Mouse (Mus musculus) lung, embryonic 14.5 days (tissue): ENCODE measurements around the gene Rab27a. TPM values are rescaled to one million over a fixed set of nuclear protein-coding genes. Genes with fewer than 3 reads are reported as not detected.
"Not testable (repeated sequence)": the region's sequence is repeated elsewhere in the genome, so short reads cannot be mapped to it uniquely, and the experiment has no call there.

ENCODE experiments used
- ATAC-seq: fragments of 200-750 bp; cut with Nextera tagmentation; 2 replicates; pipeline ENCODE4 v1.8.0; 2017; ENCODE audit warnings: mild to moderate bottlenecking, moderate TSS enrichment, moderate library complexity; ENCODE audit not compliant: insufficient read depth
- DNase-seq: peaks from one replicate; pipeline ENCODE4 v3.0.0-alpha.2; 2015
- H3K27ac ChIP-seq: fragments of 300-500 bp; sonication (generic); 2 replicates; pipeline ENCODE4 v1.5.1; 2014; ENCODE audit warnings: low read depth, mild to moderate bottlenecking, moderate library complexity
- H3K27me3 ChIP-seq: fragments of 300-500 bp; sonication (generic); 2 replicates; pipeline ENCODE4 v1.6.1; 2014; ENCODE audit warnings: low read length, control low read depth; ENCODE audit not compliant: insufficient read depth
- H3K36me3 ChIP-seq: fragments of 300-500 bp; sonication (generic); 2 replicates; pipeline ENCODE4 v1.6.1; 2014; ENCODE audit warnings: control low read depth; ENCODE audit not compliant: insufficient read depth
- H3K4me1 ChIP-seq: fragments of 300-500 bp; sonication (generic); 2 replicates; pipeline ENCODE4 v1.6.1; 2014; ENCODE audit warnings: antibody characterized with exemption, control low read depth; ENCODE audit not compliant: insufficient read depth
- H3K4me2 ChIP-seq: fragments of 300-500 bp; sonication (generic); 2 replicates; pipeline ENCODE4 v1.6.1; 2014; ENCODE audit warnings: mild to moderate bottlenecking
- H3K4me3 ChIP-seq: fragments of 300-500 bp; sonication (generic); 2 replicates; pipeline ENCODE4 v1.5.1; 2014; ENCODE audit warnings: low read depth, low read length
- H3K9ac ChIP-seq: fragments of 300-500 bp; sonication (generic); 2 replicates; pipeline ENCODE4 v1.6.1; 2014
- H3K9me3 ChIP-seq: fragments of 300-500 bp; sonication (generic); 2 replicates; pipeline ENCODE4 v1.6.1; 2016; ENCODE audit warnings: low read depth, low read length, control low read depth
- CTCF ChIP-seq: IDR thresholded peaks from 2 replicates; pipeline ENCODE4 v1.5.1; 2016; ENCODE audit warnings: antibody characterized with exemption, low read depth
- WGBS: fragments of 180-500 bp; shearing (Covaris S2); extraction: QIAGEN DNeasy Blood & Tissue Kit; methylation state at CpG from one replicate; pipeline ENCODE4 v1.1.7; 2014; 5-methylcytosine and 5-hydroxymethylcytosine counted together
- polyA plus RNA-seq: library from polyadenylated mRNA; unstranded; fragments of >200 nt; fragmentation: Nextera tagmentation; extraction: Ambion mirVana; gene quantifications from 2 replicates; pipeline ENCODE4 v1.2.1, GENCODE M21; 2014

Gene Rab27a
- polyA plus RNA-seq, 1 experiment from 2014 or later = 1.8 TPM

- Histone ChIP-seq H3K27me3 (peaks cover 17% of the 10 kb centered on the region; the same call in 1 of the 2 replicates), H3K9me3 (no peaks in the 10 kb centered on the region), H3K9ac (peak within 1 kb of the TSS; percentile 43), H3K4me3 (peak within 1 kb of the TSS; percentile 39), H3K36me3 (no peaks in the 10 kb centered on the region), H3K27ac (no peak within 1 kb of the TSS), H3K4me2 (peak within 1 kb of the TSS; percentile 85), H3K4me1 (peaks cover 8% of the 10 kb centered on the region; the same call in 1 of the 2 replicates)
- no peak for TF ChIP-seq CTCF
- no peak for DNase-seq
- no peak for ATAC-seq
- WGBS = 84% methylated on average over 4 of the region's 4 CpGs
Measured at GRCm38 (mm10) chr9:73102181-73102580, 57.5 kb downstream of the Rab27a start, which contains the start of gene Gm20509. Gene Gm20509, plus strand, starts transcription at chr9:73102470.

- peaks cover 8% of the 10 kb centered on the region; the same call in 1 of the 2 replicates for H3K4me1 ChIP-seq
- TF ChIP-seq CTCF = no peak
- H3K9ac ChIP-seq = peak overlapping the region; percentile 43
- H3K4me2 ChIP-seq = peak overlapping the region; percentile 85
- ATAC-seq (peak; percentile 72), DNase-seq (peak; percentile 59)
- peak overlapping the region; percentile 39 for H3K4me3 ChIP-seq
- H3K36me3 ChIP-seq = no peaks in the 10 kb centered on the region
- 3% methylated on average over 60 of the region's 60 CpGs for WGBS
- H3K27ac ChIP-seq = no peak overlapping the region
- peaks cover 17% of the 10 kb centered on the region; the same call in 1 of the 2 replicates for H3K27me3 ChIP-seq
- H3K9me3 ChIP-seq = no peaks in the 10 kb centered on the region
Measured at GRCm38 (mm10) chr9:73103159-73103879, 58.7 kb downstream of the Rab27a start.

- H3K4me2 ChIP-seq = peak overlapping the region; percentile 85
- WGBS = 34% methylated on average over 5 of the region's 5 CpGs
- H3K9ac ChIP-seq = peak overlapping the region; percentile 43
- peaks cover 8% of the 10 kb centered on the region; the same call in 1 of the 2 replicates for H3K4me1 ChIP-seq
- ATAC-seq = peak; percentile 38; the same call in 1 of the 2 replicates
- DNase-seq = no peak
- peak overlapping the region; percentile 39 for H3K4me3 ChIP-seq
- H3K27ac ChIP-seq = no peak overlapping the region
- H3K9me3 ChIP-seq = no peaks in the 10 kb centered on the region
- no peak for TF ChIP-seq CTCF
- H3K36me3 ChIP-seq = no peaks in the 10 kb centered on the region
- peaks cover 17% of the 10 kb centered on the region; the same call in 1 of the 2 replicates for H3K27me3 ChIP-seq
Measured at GRCm38 (mm10) chr9:73103880-73104198, 59.2 kb downstream of the Rab27a start.

GRCm38 (mm10) chr9:73105141-73105540, 60.5 kb downstream of the Rab27a start:
- Histone ChIP-seq H3K27me3 (peaks cover 17% of the 10 kb centered on the region; the same call in 1 of the 2 replicates), H3K36me3 (no peaks in the 10 kb centered on the region), H3K27ac (no peak overlapping the region), H3K9me3 (no peaks in the 10 kb centered on the region), H3K9ac (no peak overlapping the region), H3K4me3 (no peak overlapping the region), H3K4me1 (peaks cover 8% of the 10 kb centered on the region; the same call in 1 of the 2 replicates), H3K4me2 (no peak overlapping the region)
- TF ChIP-seq CTCF = no peak
- 64% methylated on average over 1 of the region's 1 CpGs for WGBS
- no peak for DNase-seq
- no peak for ATAC-seq

GRCm38 (mm10) chr9:73105771-73106170, 61.1 kb downstream of the Rab27a start:
- Histone ChIP-seq H3K36me3 (no peaks in the 10 kb centered on the region), H3K4me3 (no peak overlapping the region), H3K9ac (no peak overlapping the region), H3K4me1 (peaks cover 8% of the 10 kb centered on the region; the same call in 1 of the 2 replicates), H3K4me2 (no peak overlapping the region), H3K9me3 (no peaks in the 10 kb centered on the region), H3K27ac (no peak overlapping the region), H3K27me3 (peaks cover 17% of the 10 kb centered on the region; the same call in 1 of the 2 replicates)
- no peak for DNase-seq
- TF ChIP-seq CTCF = no peak
- no peak for ATAC-seq

GRCm38 (mm10) chr9:73112919-73113906, 68.6 kb downstream of the Rab27a start, which contains the start of gene Rsl24d1:
Gene Rsl24d1, plus strand, starts transcription at chr9:73113426.
- under 1% methylated on average over 64 of the region's 64 CpGs for WGBS
- Histone ChIP-seq H3K27ac (peak within 1 kb of the TSS; percentile 72; the same call in 1 of the 2 replicates), H3K4me3 (peak within 1 kb of the TSS; percentile 90), H3K4me2 (peak within 1 kb of the TSS; percentile 72), H3K36me3 (peaks cover 21% of the 10 kb centered on the region), H3K9ac (peak within 1 kb of the TSS; percentile 83), H3K9me3 (no peaks in the 10 kb centered on the region), H3K4me1 (no peaks in the 10 kb centered on the region), H3K27me3 (no peaks in the 10 kb centered on the region)
- peak; percentile 97 for ATAC-seq
- peak; percentile 90 for DNase-seq
- TF ChIP-seq CTCF = no peak

GRCm38 (mm10) chr9:73116704-73117103, 72.0 kb downstream of the Rab27a start:
- H3K9me3 ChIP-seq, H3K9ac ChIP-seq, ATAC-seq, DNase-seq, H3K27ac ChIP-seq, H3K27me3 ChIP-seq, H3K4me3 ChIP-seq, H3K4me1 ChIP-seq, H3K4me2 ChIP-seq: not testable (repeated sequence)
- peaks cover 46% of the 10 kb centered on the region for H3K36me3 ChIP-seq
- WGBS = 80% methylated on average over 6 of the region's 6 CpGs
